Mouse (Mus musculus) embryo, embryonic 11.5 days (tissue): Measurements from ENCODE around the gene Gm20518.

ENCODE experiments used
- DNase-seq: peaks from one replicate; pipeline ENCODE4 v3.0.0-alpha.2; 2012; ENCODE audit warnings: low read depth, low spot score

The Gm20518 gene

DNA sequence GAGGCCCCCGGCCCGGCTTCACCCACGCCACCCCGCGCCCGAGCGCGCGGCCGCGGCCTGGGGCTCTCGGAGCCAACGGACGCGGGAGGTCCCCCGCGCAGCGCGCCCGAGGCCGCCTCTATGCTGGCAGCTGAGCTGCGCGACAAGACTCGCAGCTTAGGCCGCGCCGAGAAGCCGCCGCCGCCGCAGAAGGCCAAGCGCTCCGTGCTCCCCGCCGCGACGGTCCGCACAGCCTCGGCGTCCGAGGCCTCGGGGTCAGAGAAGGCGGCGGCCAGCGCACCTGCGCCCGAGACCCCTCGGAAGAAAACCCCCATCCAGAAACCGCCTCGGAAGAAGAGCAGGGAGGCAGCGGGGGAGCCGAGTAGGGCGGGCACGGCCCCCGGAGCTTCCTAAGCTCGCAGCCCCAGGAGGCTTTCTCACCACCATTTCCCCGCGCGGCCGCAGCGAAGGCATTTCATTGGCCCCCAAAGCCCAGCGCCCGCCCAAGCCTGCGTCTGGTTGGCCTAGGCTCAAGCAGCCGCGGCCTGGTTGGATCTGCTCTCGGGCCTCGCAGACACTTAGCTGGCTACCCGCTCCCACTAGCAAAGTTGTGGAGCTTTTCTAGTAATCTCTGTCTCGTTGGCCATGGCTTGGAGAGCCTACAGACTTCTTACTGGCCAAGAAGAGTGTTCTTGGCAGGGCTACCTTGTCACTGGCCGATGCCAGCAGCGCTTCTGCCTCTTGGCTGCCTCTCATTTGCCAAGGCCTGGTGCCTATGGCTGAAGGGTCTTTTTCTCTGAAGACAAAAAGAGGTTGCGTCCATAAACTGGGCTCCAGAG, 84.1 kb downstream of the Gm20518 start:
- peak; percentile 84 for DNase-seq

DNA sequence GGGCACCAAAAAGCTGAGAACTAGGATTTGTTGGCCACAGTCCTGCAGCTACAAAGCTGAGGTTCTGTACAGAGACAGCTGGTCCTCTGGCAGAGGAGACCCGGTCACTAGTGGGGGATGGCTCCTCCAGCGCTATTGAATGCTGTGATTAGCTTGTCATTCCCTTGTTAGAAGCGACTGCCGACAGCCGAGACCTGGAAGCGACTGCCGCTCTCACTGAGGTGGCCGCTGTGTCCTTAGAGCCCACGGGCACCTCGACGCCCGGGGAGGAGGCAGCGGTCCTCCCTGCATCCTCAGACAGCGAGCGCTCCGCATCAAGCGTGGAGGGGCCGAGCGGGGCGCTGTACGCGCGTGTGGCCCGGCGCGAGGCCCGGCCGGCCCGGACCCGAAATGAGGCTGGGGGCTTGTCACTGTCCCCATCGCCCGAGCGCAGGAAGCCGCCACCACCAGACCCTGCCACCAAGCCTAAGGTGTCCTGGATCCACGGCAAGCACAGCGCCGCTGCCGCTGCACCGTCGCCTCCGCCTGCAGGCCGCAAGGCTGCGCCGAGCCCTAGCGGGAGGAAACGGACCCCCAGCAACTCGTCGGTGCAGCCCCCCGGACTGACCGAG, 84.8 kb downstream of the Gm20518 start:
- no peak for DNase-seq

DNA sequence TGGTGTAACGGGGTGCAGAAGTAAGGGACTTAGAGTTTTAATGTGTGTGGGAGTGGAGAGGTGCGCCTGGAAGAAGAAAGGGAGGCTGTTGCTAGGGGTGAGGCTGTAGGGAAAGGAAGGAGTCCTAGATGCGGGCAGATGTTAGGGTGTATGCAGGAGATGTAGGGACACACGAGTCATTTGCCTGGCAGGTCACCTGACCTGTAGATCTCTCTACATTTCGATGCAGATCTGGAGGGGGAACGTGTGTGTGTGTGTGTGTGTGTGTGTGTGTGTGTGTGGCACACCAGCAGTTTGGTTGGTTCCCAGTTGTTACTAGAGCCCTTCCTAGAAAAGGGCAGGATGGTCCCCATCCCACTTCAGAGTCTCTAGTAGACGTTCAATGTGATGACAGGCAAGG, 86.5 kb downstream of the Gm20518 start:
- no peak for DNase-seq

DNA sequence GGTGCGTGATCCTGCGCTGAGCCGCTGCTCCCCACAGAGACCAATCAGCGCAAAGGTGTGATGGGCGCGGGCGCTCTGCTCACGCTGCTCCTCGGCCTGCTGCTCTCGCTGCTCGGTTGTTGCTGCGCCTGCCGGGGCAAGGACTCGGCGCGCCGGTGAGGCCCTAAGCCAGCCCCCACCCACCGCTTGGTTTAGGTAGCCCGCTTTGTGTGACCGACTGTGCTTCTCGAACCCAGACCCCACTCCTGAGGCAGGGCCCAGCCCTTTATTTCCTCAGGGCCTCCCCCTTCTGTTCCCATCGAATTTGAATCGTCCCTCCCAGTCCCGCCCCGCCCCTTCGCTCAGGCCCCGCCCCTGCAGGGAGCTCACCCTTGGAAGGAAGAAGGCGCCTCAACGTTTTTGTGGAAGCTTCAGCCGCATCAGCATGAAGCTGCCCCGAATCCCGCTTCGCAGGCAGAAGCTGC, 87.0 kb downstream of the Gm20518 start:
- DNase-seq, result no peak

DNA sequence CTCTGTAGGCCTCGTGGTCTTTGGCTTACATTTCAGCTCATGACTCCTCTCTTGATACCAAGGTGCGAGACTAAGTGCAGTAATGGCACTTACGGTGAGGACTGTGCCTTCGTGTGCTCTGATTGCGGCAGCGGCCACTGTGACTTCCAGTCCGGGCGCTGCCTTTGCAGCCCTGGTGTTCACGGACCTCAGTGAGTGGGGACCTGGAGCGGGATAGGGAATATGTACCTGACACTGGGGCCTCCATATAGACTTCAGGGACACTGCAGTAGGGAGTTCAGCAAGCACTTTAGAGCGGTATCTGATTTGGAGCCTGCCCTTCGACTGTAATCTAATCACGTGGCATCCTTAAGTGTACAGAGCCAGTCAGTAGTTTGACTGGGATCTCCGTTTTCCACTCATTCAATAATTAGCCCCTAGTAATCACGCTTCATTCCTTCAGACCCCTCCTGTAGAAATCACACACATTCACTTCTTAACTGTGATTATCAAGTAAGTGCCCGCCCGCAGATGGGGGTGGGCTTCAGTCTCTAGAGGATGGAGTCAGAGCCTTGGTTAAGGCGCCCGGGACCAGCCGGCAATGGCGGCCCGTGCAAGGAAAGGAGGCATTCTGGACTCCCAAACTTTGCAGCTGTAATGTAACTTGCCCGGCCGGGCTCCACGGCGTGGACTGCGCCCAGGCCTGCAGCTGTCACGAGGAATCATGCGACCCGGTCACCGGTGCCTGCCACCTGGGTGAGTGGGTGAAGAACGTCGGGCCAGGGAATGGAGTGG, 87.6 kb downstream of the Gm20518 start:
- DNase-seq, result no peak

DNA sequence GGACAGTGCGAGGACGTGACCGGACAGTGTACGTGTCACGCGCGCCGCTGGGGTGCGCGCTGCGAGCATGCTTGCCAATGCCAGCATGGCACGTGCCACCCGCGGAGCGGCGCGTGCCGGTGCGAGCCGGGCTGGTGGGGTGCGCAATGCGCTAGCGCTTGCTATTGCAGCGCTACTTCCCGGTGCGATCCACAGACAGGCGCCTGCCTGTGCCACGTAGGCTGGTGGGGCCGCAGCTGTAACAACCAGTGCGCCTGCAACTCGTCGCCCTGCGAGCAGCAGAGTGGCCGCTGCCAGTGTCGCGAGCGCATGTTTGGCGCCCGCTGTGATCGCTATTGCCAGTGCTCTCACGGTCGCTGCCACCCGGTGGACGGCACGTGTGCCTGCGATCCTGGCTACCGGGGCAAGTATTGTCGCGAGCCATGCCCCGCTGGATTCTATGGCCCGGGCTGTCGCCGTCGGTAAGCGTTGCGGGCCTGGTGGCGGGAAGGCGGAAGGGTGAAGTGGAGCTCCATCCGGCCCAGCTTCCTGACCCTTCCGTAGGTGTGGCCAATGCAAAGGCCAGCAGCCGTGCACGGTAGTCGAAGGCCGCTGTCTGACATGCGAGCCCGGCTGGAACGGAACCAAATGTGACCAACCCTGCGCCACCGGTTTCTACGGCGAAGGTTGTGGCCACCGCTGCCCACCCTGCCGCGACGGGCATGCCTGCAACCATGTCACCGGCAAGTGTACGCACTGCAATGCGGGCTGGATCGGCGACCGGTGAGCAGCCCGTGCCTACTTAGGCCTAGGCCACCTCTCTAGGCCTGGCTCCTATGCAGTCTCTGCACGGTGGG, 88.4 kb downstream of the Gm20518 start:
- no peak for DNase-seq

DNA sequence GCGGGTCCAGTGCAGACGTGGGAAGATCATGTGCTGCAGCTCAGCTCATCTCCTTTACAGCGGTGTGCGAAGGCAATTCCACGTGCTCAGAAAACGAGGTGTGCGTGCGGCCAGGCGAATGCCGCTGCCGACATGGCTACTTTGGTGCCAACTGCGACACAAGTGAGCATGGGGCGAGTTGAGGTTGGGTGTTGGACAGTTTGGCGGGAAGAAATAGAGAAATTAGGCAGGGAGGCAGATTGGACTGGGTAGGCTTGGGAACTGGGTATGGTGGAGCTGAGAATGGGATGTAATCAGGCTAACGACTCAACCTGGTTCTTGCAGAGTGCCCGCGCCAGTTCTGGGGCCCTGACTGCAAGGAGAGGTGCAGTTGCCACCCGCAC, 89.0 kb downstream of the Gm20518 start:
- no peak for DNase-seq

DNA sequence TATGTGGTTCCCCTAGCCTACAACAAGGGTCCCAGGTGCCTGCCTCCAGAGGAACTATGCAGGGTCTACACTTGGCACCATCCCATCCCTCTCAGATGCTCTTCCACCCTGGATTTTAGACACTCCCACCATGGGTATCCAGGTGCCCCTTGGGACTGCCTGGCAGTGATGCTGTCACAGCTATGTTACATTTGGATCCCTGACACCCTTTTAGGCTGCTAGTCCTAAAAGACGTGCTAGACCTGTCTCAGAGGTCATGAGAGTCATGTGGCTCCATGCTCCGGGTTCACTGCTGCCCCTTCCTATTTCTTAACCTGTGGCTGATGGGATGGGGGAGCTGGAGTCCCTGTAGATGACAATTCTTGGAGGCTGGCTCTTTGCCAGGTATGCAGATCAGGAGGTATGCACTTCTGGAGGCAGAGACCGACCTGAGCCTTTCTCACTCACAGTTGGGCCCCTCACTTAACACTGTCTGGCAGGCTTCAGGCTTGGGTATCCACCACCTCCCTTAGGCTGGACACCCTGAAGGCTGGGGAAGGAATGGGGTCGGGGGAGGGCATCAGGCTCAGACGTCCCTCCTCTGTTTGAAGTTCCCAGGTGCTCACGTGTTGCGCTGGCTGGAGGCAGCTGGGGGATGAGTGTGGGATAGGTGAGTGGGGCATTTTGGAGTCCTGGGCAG, 89.6 kb downstream of the Gm20518 start:
- no peak for DNase-seq

DNA sequence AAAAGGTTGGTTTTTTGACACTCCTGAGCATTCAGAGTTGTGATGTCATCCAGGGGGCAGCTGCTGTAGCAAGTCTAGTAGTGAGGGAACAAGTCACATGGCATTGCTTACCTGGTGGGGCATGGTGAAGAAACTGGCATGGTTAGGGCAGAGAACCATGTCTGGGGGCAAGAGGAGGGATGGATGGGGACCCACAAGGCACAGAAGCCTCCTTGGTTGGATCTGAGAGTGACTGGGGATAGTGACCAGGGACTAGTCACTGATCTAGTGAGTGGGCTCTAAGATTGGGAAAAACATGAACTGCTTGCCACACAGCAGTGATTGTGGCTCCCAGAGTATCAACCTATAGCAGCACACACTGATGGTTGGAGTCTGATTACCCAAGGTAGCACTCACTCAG, 91.9 kb downstream of the Gm20518 start:
- no peak for DNase-seq

DNA sequence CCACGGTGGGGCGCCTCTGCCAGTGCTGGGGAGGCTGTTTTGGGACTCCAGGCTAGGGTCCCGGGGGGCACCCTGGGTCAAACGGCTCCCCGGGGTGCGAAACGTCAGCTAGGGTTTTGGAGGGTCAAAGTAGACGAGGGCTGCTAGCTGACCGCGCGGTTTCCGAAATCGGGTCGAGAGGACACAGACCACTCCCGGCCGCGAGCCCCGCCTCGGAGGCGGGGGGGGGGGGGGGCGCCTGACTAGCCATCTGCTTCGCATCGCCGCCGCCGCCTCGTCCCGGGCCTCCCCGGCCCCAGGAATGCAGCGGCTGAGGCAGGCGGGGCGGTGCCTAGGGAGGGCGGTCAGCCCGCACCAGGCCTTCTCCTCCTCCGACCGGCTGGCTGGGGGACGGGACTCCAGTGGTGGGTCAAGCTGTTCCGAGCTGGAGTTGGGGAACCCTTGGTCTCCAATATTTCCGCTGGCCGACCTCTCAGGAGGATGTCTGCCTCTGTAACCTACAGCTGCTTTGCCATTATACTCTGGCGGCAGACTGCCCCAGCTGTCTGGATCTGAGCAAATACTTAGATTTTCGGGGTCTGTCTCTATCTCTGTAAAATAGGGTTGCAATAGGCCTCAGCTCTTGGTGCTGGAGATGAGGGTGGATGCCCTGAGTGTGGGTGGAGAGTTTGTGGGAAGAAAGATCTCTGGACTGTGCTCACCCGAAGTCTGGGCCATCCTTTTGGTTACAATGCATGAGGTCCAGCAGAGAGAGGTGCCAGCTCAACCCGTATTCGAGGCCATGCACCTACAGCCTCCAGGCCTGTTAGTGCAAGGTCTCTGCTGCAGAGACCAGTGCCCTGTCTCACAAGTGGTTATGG, 92.9 kb downstream of the Gm20518 start:
- DNase-seq, result no peak

DNA sequence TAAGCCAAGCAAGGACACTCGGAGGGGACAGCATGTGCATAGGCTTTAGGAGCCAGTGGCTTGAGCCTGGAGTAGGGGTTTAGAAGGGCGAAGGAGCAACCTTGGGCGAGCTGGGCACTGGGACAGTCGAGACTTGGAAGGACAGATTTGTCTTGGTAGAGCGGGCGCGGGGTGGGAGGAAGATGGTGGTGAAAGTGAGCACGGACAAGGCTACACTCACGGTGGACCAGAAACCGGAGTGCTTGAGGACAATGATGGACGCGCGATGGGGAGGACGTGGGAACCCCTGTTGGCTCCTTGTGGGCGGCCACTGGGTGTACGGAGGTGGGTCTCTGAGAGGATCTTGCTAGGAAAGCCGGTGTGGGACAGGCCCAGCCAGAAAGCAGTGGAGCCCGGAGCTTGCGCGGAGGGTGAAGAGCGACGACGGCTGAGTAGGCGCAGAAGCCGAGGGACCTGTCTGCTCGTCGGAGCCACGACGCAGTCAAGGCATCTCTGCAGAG, 93.6 kb downstream of the Gm20518 start:
- no peak for DNase-seq

DNA sequence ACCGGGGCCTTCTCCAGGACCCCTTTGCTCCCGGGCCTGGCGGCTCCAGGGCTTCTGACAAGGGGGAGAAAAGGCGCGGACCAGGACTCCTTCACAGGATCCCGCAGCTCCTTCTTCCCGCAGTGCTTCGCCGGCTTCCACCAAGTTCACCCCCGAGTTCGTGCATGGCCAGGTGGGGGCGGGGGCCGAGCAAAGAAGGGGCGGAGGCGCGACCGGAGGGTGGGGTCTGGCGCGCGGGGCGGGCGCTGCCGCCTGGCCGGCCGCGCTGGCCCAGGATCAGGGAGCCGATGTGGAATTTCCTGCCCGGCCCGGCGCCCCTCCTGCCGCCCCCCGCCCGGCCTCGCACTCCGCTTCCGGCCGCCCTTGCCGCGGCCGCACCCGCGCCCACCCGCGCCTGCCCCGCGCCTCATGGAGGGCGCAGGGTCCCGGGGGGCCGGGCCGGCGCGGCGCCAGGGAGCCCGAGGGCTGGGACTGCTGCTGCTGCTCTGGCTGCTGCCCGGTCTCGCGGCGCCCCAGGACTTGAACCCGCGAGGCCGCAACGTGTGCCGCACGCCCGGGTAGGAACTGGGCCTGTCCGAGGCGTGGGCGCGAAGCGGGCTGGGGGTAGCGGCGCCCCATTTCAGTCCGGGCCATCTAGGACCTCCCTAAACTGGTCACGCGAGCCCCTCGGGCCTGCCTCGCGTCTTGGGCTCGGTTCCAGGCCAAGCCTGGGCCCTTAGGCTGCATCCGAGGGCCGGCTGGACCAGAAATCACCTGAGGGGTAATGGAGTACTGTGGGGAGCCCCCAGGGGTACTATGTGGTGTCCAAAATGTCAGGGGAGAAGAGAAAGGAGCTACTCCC, 94.3 kb downstream of the Gm20518 start, which contains the start of gene Scarf2:
Scarf2 (plus strand) TSS at position 312 of the 841 bp plus-strand sequence.
- DNase-seq, result no peak

DNA sequence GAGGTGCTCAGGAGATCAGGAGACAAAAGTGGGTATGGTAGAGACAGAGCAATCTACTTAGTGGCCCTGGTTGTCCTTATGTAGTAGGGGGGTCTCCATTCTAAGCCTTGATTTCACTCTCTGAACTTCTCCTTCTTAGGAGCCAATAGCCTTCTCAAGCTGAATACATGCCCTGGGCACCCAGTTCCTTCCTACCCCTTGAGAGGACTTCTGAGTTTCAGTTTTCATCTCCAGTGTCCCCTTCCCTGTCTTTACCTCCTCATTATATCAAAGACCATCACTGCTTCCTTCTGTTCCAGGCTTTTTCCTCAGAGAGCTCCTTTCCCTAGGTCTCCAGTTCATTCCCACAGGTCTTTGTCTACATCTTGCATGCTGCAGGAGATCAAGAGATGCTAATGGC, 95.0 kb downstream of the Gm20518 start:
- DNase-seq, result no peak

DNA sequence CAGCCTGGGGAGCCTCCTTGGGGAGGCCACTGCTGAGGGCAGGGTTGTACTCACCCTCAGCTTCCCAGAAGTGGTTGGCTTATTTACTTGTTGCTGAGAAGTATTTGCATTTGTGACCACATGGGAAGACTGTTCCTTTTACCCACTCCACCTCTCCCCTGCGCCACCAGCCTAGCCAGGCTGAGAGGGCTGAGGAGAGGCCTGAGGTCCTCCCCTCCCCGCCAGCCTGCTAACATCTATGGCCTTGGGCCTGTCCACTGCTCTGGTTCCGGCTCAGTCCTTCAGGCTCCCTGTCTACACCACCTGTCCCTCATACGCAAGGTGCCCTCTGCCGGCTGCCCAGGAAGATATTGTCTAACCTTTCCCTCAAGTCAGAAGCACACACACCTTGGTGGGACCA, 95.8 kb downstream of the Gm20518 start:
- DNase-seq, result no peak

DNA sequence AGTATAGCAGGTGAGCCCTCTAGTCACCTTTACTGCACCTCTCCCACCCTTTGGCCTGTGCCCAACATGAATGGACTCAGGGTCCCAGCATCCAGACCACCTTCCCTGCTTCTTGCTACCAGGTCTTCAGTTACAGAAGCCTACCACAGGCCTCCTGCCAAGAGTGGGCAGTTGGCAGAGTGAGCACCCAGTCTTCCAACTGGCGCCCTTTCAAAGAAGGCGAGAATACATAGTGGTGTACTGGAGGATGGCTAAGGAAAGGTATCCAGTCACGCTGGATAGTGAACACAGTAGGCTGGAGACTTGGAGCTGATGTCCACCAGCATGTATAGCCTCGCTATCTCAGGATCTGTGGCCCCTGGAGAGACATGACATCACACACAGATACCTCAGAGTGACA, 97.4 kb downstream of the Gm20518 start:
- DNase-seq, result no peak

DNA sequence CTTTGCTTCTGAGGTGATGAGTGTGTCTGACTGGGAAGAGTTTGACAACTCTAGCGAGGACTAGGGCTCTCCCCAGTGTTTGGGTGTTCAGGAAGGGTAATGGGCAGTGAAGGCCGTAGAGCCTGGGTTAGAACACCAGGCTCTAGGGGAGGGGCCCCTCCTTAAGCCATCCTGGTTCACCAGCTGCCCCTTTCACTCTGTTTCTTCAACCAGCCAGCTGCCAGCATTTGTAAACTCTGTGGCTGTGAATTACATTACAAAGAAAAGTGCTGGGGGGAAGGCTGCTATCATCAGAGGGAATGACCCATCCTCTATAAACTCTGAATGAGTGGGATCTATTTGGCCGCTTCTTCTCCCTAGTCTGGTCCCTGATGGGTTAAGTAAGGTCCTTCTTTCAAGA, 98.7 kb downstream of the Gm20518 start:
- DNase-seq, result no peak

DNA sequence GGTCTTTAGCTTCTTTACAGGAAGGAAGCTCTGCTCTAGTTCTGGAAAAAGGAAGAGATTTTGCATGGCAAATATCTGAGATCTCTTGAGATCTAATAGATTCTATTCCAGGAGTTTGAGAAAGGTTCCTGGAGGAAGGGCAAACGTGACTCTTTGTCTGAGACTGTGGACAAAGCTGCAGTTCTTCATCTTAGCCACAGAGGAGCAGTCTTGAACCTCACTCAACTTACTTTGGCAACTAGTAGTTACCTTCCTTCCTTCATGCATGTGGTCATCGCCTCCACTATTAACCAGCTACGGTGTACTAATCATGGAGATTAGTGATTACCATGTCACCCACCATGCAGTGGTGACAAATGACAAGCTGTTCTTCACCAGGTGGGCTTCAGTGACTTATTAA, 106.1 kb downstream of the Gm20518 start:
- DNase-seq, result no peak
